Mouse (Mus musculus) heart, postnatal 4 days (tissue): ENCODE data around the gene Gm49318. TPM values are rescaled to one million over a fixed set of nuclear protein-coding genes. Genes with fewer than 3 reads are reported as not detected.

Experiments used
- microRNA-seq, 2 experiments: library from miRNA; unstranded; fragments of <30 nt; microRNA quantifications; one replicate each; pipeline ENCODE4 v1.2.0; 2021 to 2022
- total RNA-seq, 2 experiments: library from RNA; stranded (reverse); gene quantifications; 2 replicates each; pipeline ENCODE4 v1.2.3; 2021

Gm49318 gene
- total RNA-seq, 2 experiments from 2014 or later = 0.92 TPM; not detected in 1

Small RNA genes within 50 kb of the gene (microRNA-seq; reads per million reads assigned to microRNA genes)
- 0.82 to 1.4 reads per million in 2 experiments for gene Mir7084

Other genes starting within 250 kb of the Gm49318 start
- gene Angptl8, start 235.7 kb downstream of the Gm49318 start, total RNA-seq = not detected
- gene Dock6, start 218.6 kb downstream of the Gm49318 start, total RNA-seq = 10 to 100 TPM; 61.4 to 70.0 TPM
- gene Rab3d, start 153.1 kb downstream of the Gm49318 start, total RNA-seq = 10 to 100 TPM in 1 of 2 experiments, 1 to 10 TPM in 1; 8.9 to 10.3 TPM
- gene Ccdc159, start 143.8 kb downstream of the Gm49318 start, total RNA-seq = 1 to 10 TPM in 1 of 2 experiments, under 1 TPM in 1; 0.83 to 1.2 TPM
- gene Tmem205, start 143.7 kb downstream of the Gm49318 start, total RNA-seq = 10 to 100 TPM; 20.1 to 21.3 TPM
- 1 to 10 TPM; 3.0 to 3.1 TPM for gene Plppr2, start 134.2 kb downstream of the Gm49318 start, total RNA-seq
- 1 to 10 TPM; 8.8 to 9.0 TPM for gene Swsap1, start 115.5 kb downstream of the Gm49318 start, total RNA-seq
- 1 to 10 TPM; 1.7 to 2.1 TPM for gene Epor, start 107.8 kb downstream of the Gm49318 start, total RNA-seq
- under 1 TPM; 0.71 to 0.97 TPM for gene Rgl3, start 81.8 kb downstream of the Gm49318 start, total RNA-seq
- not detected for gene Ccdc151, start 68.6 kb downstream of the Gm49318 start, total RNA-seq
- gene Prkcsh, start 68.5 kb downstream of the Gm49318 start, total RNA-seq = 10 to 100 TPM; 69.8 to 73.7 TPM
- gene Elavl3, start 19.2 kb downstream of the Gm49318 start, total RNA-seq = under 1 TPM; 0.47 to 0.52 TPM
- 1 to 10 TPM; 8.4 to 9.0 TPM for gene Zfp653, start 117 bp upstream of the Gm49318 start, total RNA-seq
- gene Ecsit, start 14.2 kb upstream of the Gm49318 start, total RNA-seq = 10 to 100 TPM; 69.4 to 69.6 TPM
- gene Cnn1, start 28.0 kb upstream of the Gm49318 start, total RNA-seq = 10 to 100 TPM; 38.1 to 39.3 TPM
- 10 to 100 TPM; 60.1 to 63.4 TPM for gene Elof1, start 45.9 kb upstream of the Gm49318 start, total RNA-seq
- gene Acp5, start 64.5 kb upstream of the Gm49318 start, total RNA-seq = 1 to 10 TPM in 1 of 2 experiments, under 1 TPM in 1; 0.71 to 1.6 TPM
- gene Pigyl, start 85.6 kb upstream of the Gm49318 start, total RNA-seq = 10 to 100 TPM; 31.0 to 31.9 TPM
- under 1 TPM; 0.14 to 0.18 TPM for gene Zfp872, start 116.8 kb upstream of the Gm49318 start, total RNA-seq
- gene Zfp809, start 154.5 kb upstream of the Gm49318 start, total RNA-seq = 10 to 100 TPM; 28.1 to 28.4 TPM
- 1 to 10 TPM; 2.0 to 2.5 TPM for gene Zfp599, start 188.6 kb upstream of the Gm49318 start, total RNA-seq
- 10 to 100 TPM; 15.5 to 16.0 TPM for gene Zfp810, start 236.4 kb upstream of the Gm49318 start, total RNA-seq